Mouse (Mus musculus): Measurements from ENCODE around the gene Mcrip1. TPM values are rescaled to one million over a fixed set of nuclear protein-coding genes. Genes with fewer than 3 reads are reported as not detected.

Mcrip1 gene
- polyA plus RNA-seq, 1 experiment from 2014 or later = 245 TPM

- Histone ChIP-seq H3K4me2 (ENCODE audit: low read length) (no peak overlapping the region), H3K36me3 (ENCODE audit: control insufficient read depth, insufficient read depth, low read length) (peaks cover 19% of the 10 kb centered on the region; the same call in 1 of the 2 replicates), H3K27ac (ENCODE audit: low read depth, low read length) (no peak overlapping the region), H3K9me3 (ENCODE audit: control insufficient read depth, low read length) (no peaks in the 10 kb centered on the region), H3K27me3 (replicated peaks; ENCODE audit: control insufficient read depth, insufficient read depth, low read length) (no peaks in the 10 kb centered on the region), H3K9ac (ENCODE audit: low read depth, low read length) (no peak overlapping the region), H3K4me1 (ENCODE audit: control insufficient read depth, insufficient read depth, low read depth, low read length) (no peaks in the 10 kb centered on the region), H3K4me3 (ENCODE audit: low read length) (no peak overlapping the region)
- WGBS = 82% methylated on average over 6 of the region's 6 CpGs
- ATAC-seq = no peak
Measured at GRCm38 (mm10) chr11:120499894-120500293, 49.6 kb downstream of the Mcrip1 start.

GRCm38 (mm10) chr11:120498891-120499290 is 50.6 kb downstream of the Mcrip1 start:
- H3K4me2 ChIP-seq (ENCODE audit: low read length) = no peak overlapping the region
- WGBS = 88% methylated on average over 5 of the region's 5 CpGs
- no peaks in the 10 kb centered on the region for H3K9me3 ChIP-seq (ENCODE audit: control insufficient read depth, low read length)
- no peak overlapping the region for H3K4me3 ChIP-seq (ENCODE audit: low read length)
- no peaks in the 10 kb centered on the region for H3K27me3 ChIP-seq (replicated peaks; ENCODE audit: control insufficient read depth, insufficient read depth, low read length)
- H3K9ac ChIP-seq (ENCODE audit: low read depth, low read length) = no peak overlapping the region
- no peak overlapping the region for H3K27ac ChIP-seq (ENCODE audit: low read depth, low read length)
- ATAC-seq = no peak
- H3K4me1 ChIP-seq (ENCODE audit: control insufficient read depth, insufficient read depth, low read depth, low read length) = no peaks in the 10 kb centered on the region
- peaks cover 19% of the 10 kb centered on the region; the same call in 1 of the 2 replicates for H3K36me3 ChIP-seq (ENCODE audit: control insufficient read depth, insufficient read depth, low read length)

- Histone ChIP-seq H3K36me3 (ENCODE audit: control insufficient read depth, insufficient read depth, low read length) (peaks cover 19% of the 10 kb centered on the region; the same call in 1 of the 2 replicates), H3K4me2 (ENCODE audit: low read length) (no peak overlapping the region), H3K27me3 (replicated peaks; ENCODE audit: control insufficient read depth, insufficient read depth, low read length) (no peaks in the 10 kb centered on the region), H3K4me1 (ENCODE audit: control insufficient read depth, insufficient read depth, low read depth, low read length) (peaks cover 5% of the 10 kb centered on the region), H3K9me3 (ENCODE audit: control insufficient read depth, low read length) (no peaks in the 10 kb centered on the region), H3K4me3 (ENCODE audit: low read length) (no peak overlapping the region), H3K9ac (ENCODE audit: low read depth, low read length) (no peak overlapping the region), H3K27ac (ENCODE audit: low read depth, low read length) (no peak overlapping the region)
- WGBS = 94% methylated on average over 12 of the region's 12 CpGs
- no peak for ATAC-seq
Measured at GRCm38 (mm10) chr11:120498226-120498625, 51.3 kb downstream of the Mcrip1 start.

- H3K9me3 ChIP-seq (ENCODE audit: control insufficient read depth, low read length) = no peaks in the 10 kb centered on the region
- ATAC-seq = no peak
- H3K4me1 ChIP-seq (ENCODE audit: control insufficient read depth, insufficient read depth, low read depth, low read length) = peaks cover 11% of the 10 kb centered on the region
- peaks cover 19% of the 10 kb centered on the region; the same call in 1 of the 2 replicates for H3K36me3 ChIP-seq (ENCODE audit: control insufficient read depth, insufficient read depth, low read length)
- H3K27ac ChIP-seq (ENCODE audit: low read depth, low read length) = no peak overlapping the region
- WGBS = 93% methylated on average over 3 of the region's 3 CpGs
- no peak overlapping the region for H3K4me3 ChIP-seq (ENCODE audit: low read length)
- no peaks in the 10 kb centered on the region for H3K27me3 ChIP-seq (replicated peaks; ENCODE audit: control insufficient read depth, insufficient read depth, low read length)
- H3K9ac ChIP-seq (ENCODE audit: low read depth, low read length) = no peak overlapping the region
- H3K4me2 ChIP-seq (ENCODE audit: low read length) = no peak overlapping the region
Measured at GRCm38 (mm10) chr11:120497436-120497835, 52.1 kb downstream of the Mcrip1 start.

- no peak for ATAC-seq
- H3K27ac ChIP-seq (ENCODE audit: low read depth, low read length) = no peak overlapping the region
- H3K36me3 ChIP-seq (ENCODE audit: control insufficient read depth, insufficient read depth, low read length) = peaks cover 22% of the 10 kb centered on the region; the same call in 1 of the 2 replicates
- H3K9me3 ChIP-seq (ENCODE audit: control insufficient read depth, low read length) = no peaks in the 10 kb centered on the region
- no peak overlapping the region for H3K4me2 ChIP-seq (ENCODE audit: low read length)
- WGBS = 82% methylated on average over 3 of the region's 3 CpGs
- 0 out of 2 replicates have a peak overlapping the region, but pooled peaks have one; percentile 82 for H3K9ac ChIP-seq (ENCODE audit: low read depth, low read length)
- no peak overlapping the region for H3K4me3 ChIP-seq (ENCODE audit: low read length)
- H3K27me3 ChIP-seq (replicated peaks; ENCODE audit: control insufficient read depth, insufficient read depth, low read length) = no peaks in the 10 kb centered on the region
- peaks cover 25% of the 10 kb centered on the region for H3K4me1 ChIP-seq (ENCODE audit: control insufficient read depth, insufficient read depth, low read depth, low read length)
Measured at GRCm38 (mm10) chr11:120493911-120494310, 55.6 kb downstream of the Mcrip1 start.

- no peaks in the 10 kb centered on the region for H3K9me3 ChIP-seq (ENCODE audit: control insufficient read depth, low read length)
- H3K27ac ChIP-seq (ENCODE audit: low read depth, low read length) = peak overlapping the region; percentile 58; the same call in 1 of the 2 replicates
- peaks cover 28% of the 10 kb centered on the region; the same call in 1 of the 2 replicates for H3K36me3 ChIP-seq (ENCODE audit: control insufficient read depth, insufficient read depth, low read length)
- H3K27me3 ChIP-seq (replicated peaks; ENCODE audit: control insufficient read depth, insufficient read depth, low read length) = no peaks in the 10 kb centered on the region
- peaks cover 25% of the 10 kb centered on the region for H3K4me1 ChIP-seq (ENCODE audit: control insufficient read depth, insufficient read depth, low read depth, low read length)
- peak overlapping the region; percentile 90 for H3K4me2 ChIP-seq (ENCODE audit: low read length)
- WGBS = 47% methylated on average over 3 of the region's 3 CpGs
- H3K4me3 ChIP-seq (ENCODE audit: low read length) = peak overlapping the region; percentile 85
- no peak for ATAC-seq
- H3K9ac ChIP-seq (ENCODE audit: low read depth, low read length) = peak overlapping the region; percentile 82; the same call in 1 of the 2 replicates
Measured at GRCm38 (mm10) chr11:120493351-120493750, 56.2 kb downstream of the Mcrip1 start.

Other genes starting within 250 kb of the Mcrip1 start
- 4,199 and 4,222 TPM in 2 replicates for gene Actg1, start 201.2 kb downstream of the Mcrip1 start, polyA plus RNA-seq (2015; fragmentation: Nextera tagmentation; extraction: Ambion mirVana)
- 0.66 and 1.6 TPM in 2 replicates for gene Fscn2, start 188.2 kb downstream of the Mcrip1 start, polyA plus RNA-seq (2015; fragmentation: Nextera tagmentation; extraction: Ambion mirVana)
- gene Faap100, start 171.0 kb downstream of the Mcrip1 start, polyA plus RNA-seq (2015; fragmentation: Nextera tagmentation; extraction: Ambion mirVana) = 103 and 109 TPM in 2 replicates
- gene Nploc4, start 112.0 kb downstream of the Mcrip1 start, polyA plus RNA-seq (2015; fragmentation: Nextera tagmentation; extraction: Ambion mirVana) = 28.7 and 33.2 TPM in 2 replicates
- gene Tspan10, start 107.1 kb downstream of the Mcrip1 start, polyA plus RNA-seq (2015; fragmentation: Nextera tagmentation; extraction: Ambion mirVana) = not detected in 2 replicates
- 0.30 TPM in 1 of 2 replicates, not detected in the other for gene Pde6g, start 96.2 kb downstream of the Mcrip1 start, polyA plus RNA-seq (2015; fragmentation: Nextera tagmentation; extraction: Ambion mirVana)
- gene Oxld1, start 91.7 kb downstream of the Mcrip1 start, polyA plus RNA-seq (2015; fragmentation: Nextera tagmentation; extraction: Ambion mirVana) = 10.8 and 15.8 TPM in 2 replicates
- gene Ccdc137, start 91.6 kb downstream of the Mcrip1 start, polyA plus RNA-seq (2015; fragmentation: Nextera tagmentation; extraction: Ambion mirVana) = 23.5 and 25.9 TPM in 2 replicates
- 60.5 and 68.1 TPM in 2 replicates for gene Arl16, start 82.1 kb downstream of the Mcrip1 start, polyA plus RNA-seq (2015; fragmentation: Nextera tagmentation; extraction: Ambion mirVana)
- gene Mrpl12, start 65.1 kb downstream of the Mcrip1 start, polyA plus RNA-seq (2015; fragmentation: Nextera tagmentation; extraction: Ambion mirVana) = 135 and 137 TPM in 2 replicates
- gene Slc25a10, start 57.9 kb downstream of the Mcrip1 start, polyA plus RNA-seq (2015; fragmentation: Nextera tagmentation; extraction: Ambion mirVana) = 31.2 and 31.5 TPM in 2 replicates
- 0.92 and 1.0 TPM in 2 replicates for gene Gcgr, start 19.0 kb downstream of the Mcrip1 start, polyA plus RNA-seq (2015; fragmentation: Nextera tagmentation; extraction: Ambion mirVana)
- gene Ppp1r27, start 1.4 kb upstream of the Mcrip1 start, polyA plus RNA-seq (2015; fragmentation: Nextera tagmentation; extraction: Ambion mirVana) = 0.64 TPM in 1 of 2 replicates, not detected in the other
- 252 and 298 TPM in 2 replicates for gene P4hb, start 23.5 kb upstream of the Mcrip1 start, polyA plus RNA-seq (2015; fragmentation: Nextera tagmentation; extraction: Ambion mirVana)
- gene Arhgdia, start 31.9 kb upstream of the Mcrip1 start, polyA plus RNA-seq (2015; fragmentation: Nextera tagmentation; extraction: Ambion mirVana) = 501 and 544 TPM in 2 replicates
- 55.8 and 202 TPM in 2 replicates for gene Alyref, start 48.6 kb upstream of the Mcrip1 start, polyA plus RNA-seq (2015; fragmentation: Nextera tagmentation; extraction: Ambion mirVana)
- 194 and 203 TPM in 2 replicates for gene Anapc11, start 48.7 kb upstream of the Mcrip1 start, polyA plus RNA-seq (2015; fragmentation: Nextera tagmentation; extraction: Ambion mirVana)
- 0.99 and 1.00 TPM in 2 replicates for gene Npb, start 58.8 kb upstream of the Mcrip1 start, polyA plus RNA-seq (2015; fragmentation: Nextera tagmentation; extraction: Ambion mirVana)
- 236 and 242 TPM in 2 replicates for gene Pcyt2, start 68.2 kb upstream of the Mcrip1 start, polyA plus RNA-seq (2015; fragmentation: Nextera tagmentation; extraction: Ambion mirVana)
- 39.4 and 41.3 TPM in 2 replicates for gene Sirt7, start 75.5 kb upstream of the Mcrip1 start, polyA plus RNA-seq (2015; fragmentation: Nextera tagmentation; extraction: Ambion mirVana)
- gene Mafg, start 83.9 kb upstream of the Mcrip1 start, polyA plus RNA-seq (2015; fragmentation: Nextera tagmentation; extraction: Ambion mirVana) = 25.4 and 34.6 TPM in 2 replicates
- gene Pycr1, start 94.0 kb upstream of the Mcrip1 start, polyA plus RNA-seq (2015; fragmentation: Nextera tagmentation; extraction: Ambion mirVana) = 18.0 and 20.0 TPM in 2 replicates
- 1.1 and 2.4 TPM in 2 replicates for gene Myadml2, start 98.4 kb upstream of the Mcrip1 start, polyA plus RNA-seq (2015; fragmentation: Nextera tagmentation; extraction: Ambion mirVana)
- gene Notum, start 111.4 kb upstream of the Mcrip1 start, polyA plus RNA-seq (2015; fragmentation: Nextera tagmentation; extraction: Ambion mirVana) = 3.1 and 3.8 TPM in 2 replicates
- 146 and 151 TPM in 2 replicates for gene Aspscr1, start 123.2 kb upstream of the Mcrip1 start, polyA plus RNA-seq (2015; fragmentation: Nextera tagmentation; extraction: Ambion mirVana)
- 106 and 107 TPM in 2 replicates for gene Cenpx, start 164.0 kb upstream of the Mcrip1 start, polyA plus RNA-seq (2015; fragmentation: Nextera tagmentation; extraction: Ambion mirVana)
- gene Lrrc45, start 164.2 kb upstream of the Mcrip1 start, polyA plus RNA-seq (2015; fragmentation: Nextera tagmentation; extraction: Ambion mirVana) = 73.4 and 77.8 TPM in 2 replicates
- gene Rac3, start 171.7 kb upstream of the Mcrip1 start, polyA plus RNA-seq (2015; fragmentation: Nextera tagmentation; extraction: Ambion mirVana) = 624 and 705 TPM in 2 replicates
- gene Dcxr, start 177.6 kb upstream of the Mcrip1 start, polyA plus RNA-seq (2015; fragmentation: Nextera tagmentation; extraction: Ambion mirVana) = 11.1 and 12.7 TPM in 2 replicates
- gene Cbr2, start 182.4 kb upstream of the Mcrip1 start, polyA plus RNA-seq (2015; fragmentation: Nextera tagmentation; extraction: Ambion mirVana) = 1.3 and 2.0 TPM in 2 replicates
- gene Hmga1b, start 213.1 kb upstream of the Mcrip1 start, polyA plus RNA-seq (2015; fragmentation: Nextera tagmentation; extraction: Ambion mirVana) = 2.0 and 2.9 TPM in 2 replicates
- 134 and 139 TPM in 2 replicates for gene Rfng, start 234.5 kb upstream of the Mcrip1 start, polyA plus RNA-seq (2015; fragmentation: Nextera tagmentation; extraction: Ambion mirVana)
- gene Gps1, start 234.5 kb upstream of the Mcrip1 start, polyA plus RNA-seq (2015; fragmentation: Nextera tagmentation; extraction: Ambion mirVana) = 272 and 305 TPM in 2 replicates
- 46.9 and 48.5 TPM in 2 replicates for gene Dus1l, start 246.7 kb upstream of the Mcrip1 start, polyA plus RNA-seq (2015; fragmentation: Nextera tagmentation; extraction: Ambion mirVana)

Data from hindbrain, embryonic 16.5 days (tissue).